Mouse (Mus musculus) bone marrow, adult 2 months (tissue): ENCODE measurements around the gene Fgfr2. TPM values are rescaled to one million over a fixed set of nuclear protein-coding genes. Genes with fewer than 3 reads are reported as not detected.

Experiments used
- H3K27ac ChIP-seq: fragments of 200-500 bp; 2 replicates; pipeline ENCODE4 v1.5.1; 2012; ENCODE audit warnings: low read depth, mild to moderate bottlenecking, control low read depth, inconsistent platforms, low read length; ENCODE audit not compliant: control insufficient read depth, poor library complexity, insufficient read depth
- H3K4me1 ChIP-seq: fragments of 200-500 bp; 2 replicates; pipeline ENCODE4 v1.6.1; 2011; ENCODE audit warnings: low read length; ENCODE audit not compliant: control insufficient read depth, insufficient read depth
- H3K4me3 ChIP-seq: fragments of 200-500 bp; replicated peaks from 2 replicates; pipeline ENCODE3; 2011; ENCODE audit warnings: mild to moderate bottlenecking, low read depth, low read length, control low read depth; ENCODE audit not compliant: control insufficient read depth
- CTCF ChIP-seq: fragments of 200-500 bp; IDR thresholded peaks from 2 replicates; pipeline ENCODE4 v1.5.1; 2011; ENCODE audit warnings: low read length, control low read depth; ENCODE audit not compliant: control insufficient read depth, insufficient read depth
- POLR2A ChIP-seq: fragments of 200-500 bp; IDR thresholded peaks from 2 replicates; pipeline ENCODE4 v1.6.1; 2011; ENCODE audit warnings: low read depth, mild to moderate bottlenecking, control low read depth, low read length, borderline replicate concordance; ENCODE audit not compliant: control insufficient read depth
- WGBS: fragments of 180-500 bp; shearing (Covaris S2); methylation state at CpG from one replicate; pipeline ENCODE4 v1.1.7; 2018; 5-methylcytosine and 5-hydroxymethylcytosine counted together
- polyA plus RNA-seq: library from polyadenylated mRNA; stranded (reverse); fragments of >200 nt; gene quantifications from 2 replicates; pipeline ENCODE4 v1.2.4, GENCODE M21; 2011; ENCODE audit warnings: low replicate concordance; ENCODE audit not compliant: missing spikeins, insufficient read depth, insufficient read length

The Fgfr2 gene
- polyA plus RNA-seq, 1 experiment, result 8.2 TPM

DNA sequence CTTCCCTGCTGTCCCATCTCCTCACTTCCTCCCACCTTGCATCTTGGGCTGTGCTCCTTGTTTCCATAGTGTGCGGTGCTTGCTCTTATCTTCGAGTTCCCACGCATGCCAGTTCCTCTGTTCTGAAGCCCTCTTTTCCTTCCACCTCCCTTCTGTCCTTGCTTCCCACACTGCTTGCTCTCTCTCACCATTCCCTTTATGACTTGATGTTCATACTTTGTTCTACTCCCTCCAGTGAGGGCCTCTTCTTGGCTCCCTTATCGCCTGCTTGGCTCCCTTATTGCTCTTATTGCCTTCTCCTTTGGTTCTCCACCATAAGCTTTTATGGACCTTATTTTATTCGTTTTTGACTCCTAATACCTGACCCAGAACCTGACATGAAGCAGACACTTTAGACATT lies 2114.0 kb downstream of the Fgfr2 start:
- WGBS, result 73% methylated on average over 5 of the region's 5 CpGs
- Histone ChIP-seq H3K4me1 (no peaks in the 10 kb centered on the region; the same call in 1 of the 2 replicates), H3K27ac (no peak overlapping the region), H3K4me3 (no peak overlapping the region)
- no peak for TF ChIP-seq CTCF
- TF ChIP-seq POLR2A, result no peak

DNA sequence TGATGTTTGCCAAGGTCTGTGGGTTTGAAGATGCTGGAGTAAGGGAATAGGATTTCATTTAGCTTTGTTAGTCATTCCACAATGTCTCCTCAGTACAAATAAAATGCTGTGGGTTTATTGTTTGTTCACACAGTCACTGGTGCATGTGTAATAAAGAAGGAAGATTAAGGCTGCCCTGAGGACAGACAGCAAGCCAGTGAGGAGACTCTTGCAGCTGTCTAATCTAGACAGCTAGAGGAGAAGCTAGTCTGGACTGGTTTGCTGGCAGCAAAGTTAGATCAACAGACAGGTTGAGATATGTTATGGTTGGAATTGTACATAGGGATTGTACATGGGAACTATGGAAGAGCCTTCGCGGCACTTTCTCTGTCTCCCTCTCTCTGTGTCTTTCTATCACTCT lies 2115.9 kb downstream of the Fgfr2 start:
- WGBS, result 94% methylated on average over 2 of the region's 2 CpGs
- no peak overlapping the region for H3K27ac ChIP-seq
- no peak for TF ChIP-seq CTCF
- no peak for TF ChIP-seq POLR2A
- H3K4me1 ChIP-seq, result no peaks in the 10 kb centered on the region; the same call in 1 of the 2 replicates
- H3K4me3 ChIP-seq, result no peak overlapping the region

DNA sequence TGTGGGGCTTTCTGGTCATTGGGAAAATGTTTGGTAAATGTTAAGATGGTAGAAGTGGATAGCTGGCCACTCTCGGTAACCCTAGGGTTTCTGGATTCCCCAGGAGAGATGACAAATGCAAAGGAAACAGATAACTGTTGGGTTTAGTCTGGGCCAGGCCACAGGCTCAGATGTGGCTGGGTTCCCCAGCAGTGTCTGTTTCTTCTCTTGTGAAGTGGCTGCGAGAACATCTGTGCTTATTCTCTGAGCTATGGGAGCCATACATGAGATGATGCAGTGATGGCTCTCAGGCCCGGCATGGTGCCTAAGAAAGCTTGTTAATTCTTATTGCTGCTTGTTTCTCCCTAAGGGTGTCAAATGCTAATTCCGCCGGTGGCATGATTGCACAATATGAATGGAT lies 2119.1 kb downstream of the Fgfr2 start:
- no peak overlapping the region for H3K4me3 ChIP-seq
- no peak for TF ChIP-seq CTCF
- TF ChIP-seq POLR2A, result no peak
- no peak overlapping the region for H3K27ac ChIP-seq
- no peaks in the 10 kb centered on the region; the same call in 1 of the 2 replicates for H3K4me1 ChIP-seq
- WGBS, result 80% methylated on average over 5 of the region's 5 CpGs

DNA sequence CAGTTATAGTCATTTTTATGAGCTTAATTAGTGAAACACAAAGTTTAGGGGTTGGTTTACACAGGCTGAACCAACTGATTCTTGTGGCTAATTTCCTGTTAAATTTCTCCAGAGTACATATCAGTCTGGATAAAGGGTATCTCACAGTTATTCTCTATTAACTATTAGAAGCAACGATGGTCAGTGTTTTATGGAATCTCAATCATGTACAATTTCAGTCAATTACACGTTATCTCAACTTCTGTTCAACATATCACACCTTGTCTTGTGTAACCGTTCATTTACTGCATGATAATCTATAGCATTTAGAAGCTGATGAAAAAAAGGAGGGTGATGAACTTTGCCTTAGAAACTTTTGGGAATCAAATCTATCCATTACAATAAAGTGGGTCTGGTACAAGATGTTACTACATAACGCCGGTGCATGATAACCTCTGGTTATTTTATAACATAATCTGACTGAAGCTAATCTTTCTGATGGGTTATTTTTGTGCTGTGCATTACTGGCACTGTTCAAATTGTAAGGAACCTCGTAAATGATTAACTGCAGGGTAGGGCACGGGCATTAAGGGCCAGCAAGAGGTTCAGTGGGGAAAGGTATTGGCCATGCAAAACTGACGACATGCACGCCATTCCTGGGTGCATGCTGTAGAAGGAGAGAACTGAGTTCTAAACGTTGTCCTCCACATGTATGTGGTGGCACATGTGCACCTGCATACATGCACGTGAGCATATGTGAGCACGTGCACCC lies 2121.0 kb downstream of the Fgfr2 start:
- TF ChIP-seq CTCF (no peak), POLR2A (no peak)
- 77% methylated on average over 12 of the region's 12 CpGs for WGBS
- H3K4me1 ChIP-seq, result no peaks in the 10 kb centered on the region
- no peak overlapping the region for H3K4me3 ChIP-seq
- H3K27ac ChIP-seq, result no peak overlapping the region

DNA sequence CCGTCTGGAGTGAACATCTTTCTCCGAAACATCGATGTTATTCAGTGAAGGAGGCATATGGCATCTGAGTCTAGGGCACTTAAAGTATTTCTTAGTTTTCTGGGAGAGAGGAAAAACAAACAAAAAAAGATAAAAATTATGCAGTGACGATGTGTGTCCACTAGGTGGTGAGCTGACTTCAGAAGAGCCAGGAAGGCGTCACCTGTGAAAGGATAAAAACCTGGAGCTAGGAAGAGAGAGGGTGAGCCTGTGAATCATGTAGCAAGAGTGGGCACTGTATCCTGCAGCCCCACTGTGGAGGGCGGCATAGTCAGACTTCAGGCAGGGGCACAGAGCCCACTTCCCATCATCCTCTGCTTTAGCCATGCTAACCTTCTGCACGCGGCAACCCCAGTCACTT lies 2129.2 kb downstream of the Fgfr2 start:
- H3K4me1 ChIP-seq, result no peaks in the 10 kb centered on the region
- WGBS, result 55% methylated on average over 8 of the region's 8 CpGs
- no peak overlapping the region for H3K4me3 ChIP-seq
- no peak overlapping the region for H3K27ac ChIP-seq
- TF ChIP-seq CTCF (no peak), POLR2A (no peak)

DNA sequence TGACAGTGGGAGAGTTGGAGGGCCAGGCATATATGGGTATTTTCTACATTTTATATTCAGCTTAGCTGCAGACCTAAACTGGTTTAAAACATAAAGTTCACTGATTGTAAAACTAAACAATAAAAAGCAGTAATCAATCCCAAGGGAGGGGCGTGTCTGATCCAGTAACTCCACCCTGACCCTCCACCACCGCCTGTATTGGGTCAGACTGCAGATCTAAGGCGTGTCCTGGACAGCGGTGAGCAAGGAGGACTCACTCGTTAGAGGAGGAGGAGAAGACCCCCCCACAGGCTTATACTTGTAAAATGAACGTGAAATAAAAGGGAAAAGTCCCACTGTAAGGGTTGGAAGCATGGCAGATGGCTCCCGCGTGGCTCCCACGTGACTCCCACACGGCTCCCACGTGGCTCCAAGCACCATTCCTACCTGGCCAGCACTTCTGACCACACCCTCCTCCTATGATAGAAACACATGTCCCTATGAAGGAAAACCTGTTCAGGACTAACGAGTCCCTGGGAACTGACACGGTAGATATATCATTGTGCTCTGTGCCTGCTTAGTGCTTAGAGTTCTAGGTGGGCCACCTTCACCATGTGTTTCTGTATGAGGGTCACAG lies 2131.9 kb downstream of the Fgfr2 start:
- Histone ChIP-seq H3K4me1 (no peaks in the 10 kb centered on the region), H3K27ac (no peak overlapping the region), H3K4me3 (no peak overlapping the region)
- TF ChIP-seq POLR2A, result no peak
- TF ChIP-seq CTCF, result no peak
- 85% methylated on average over 13 of the region's 13 CpGs for WGBS

DNA sequence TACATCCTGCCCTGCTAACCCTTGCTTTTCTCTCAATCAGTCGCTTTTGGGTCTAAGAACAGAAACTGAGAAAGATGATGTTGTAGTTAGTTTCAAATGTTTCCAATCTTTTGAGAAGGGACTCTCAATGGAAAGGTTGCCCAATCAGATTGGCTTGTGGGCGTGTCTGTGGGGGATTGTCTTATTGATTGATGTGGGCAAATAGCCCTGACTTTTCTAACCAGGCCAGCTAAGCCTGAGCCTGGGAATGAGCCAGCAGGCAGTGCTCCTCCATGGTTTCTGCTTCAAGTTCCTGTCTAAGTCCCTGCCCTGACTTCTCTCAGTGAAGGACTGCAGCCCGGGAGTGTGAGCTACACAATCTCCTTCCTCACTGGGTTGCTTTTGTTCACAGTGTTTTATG lies 2133.8 kb downstream of the Fgfr2 start:
- 68% methylated on average over 3 of the region's 3 CpGs for WGBS
- H3K4me1 ChIP-seq, result no peaks in the 10 kb centered on the region
- no peak for TF ChIP-seq CTCF
- no peak for TF ChIP-seq POLR2A

DNA sequence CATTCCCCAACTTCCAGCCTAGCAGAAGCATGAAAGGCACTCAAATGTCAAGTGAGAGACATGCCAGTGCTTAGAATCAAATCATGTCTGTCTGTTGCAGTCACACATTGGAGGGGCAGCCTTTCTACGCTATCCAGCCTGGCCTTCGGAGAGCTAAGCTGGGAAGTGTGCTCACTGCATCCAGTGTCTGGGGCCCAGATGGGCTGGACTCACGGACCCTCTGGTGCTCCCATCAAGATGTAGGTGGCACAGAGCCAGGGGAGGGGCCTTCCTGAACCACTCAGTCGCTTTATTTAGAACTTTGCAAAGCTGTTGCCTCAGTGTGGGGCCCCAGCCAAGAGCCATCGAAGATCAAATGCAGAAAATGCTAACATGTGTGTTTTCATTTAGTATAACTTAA lies 2135.0 kb downstream of the Fgfr2 start:
- Histone ChIP-seq H3K27ac (no peak overlapping the region), H3K4me1 (no peaks in the 10 kb centered on the region), H3K4me3 (no peak overlapping the region)
- WGBS, result 71% methylated on average over 5 of the region's 5 CpGs
- TF ChIP-seq CTCF, result no peak
- no peak for TF ChIP-seq POLR2A

More for the DNA sequence above, 2133.8 kb downstream of the Fgfr2 start:
- Histone ChIP-seq H3K4me3 (no peak overlapping the region), H3K27ac (no peak overlapping the region)

DNA sequence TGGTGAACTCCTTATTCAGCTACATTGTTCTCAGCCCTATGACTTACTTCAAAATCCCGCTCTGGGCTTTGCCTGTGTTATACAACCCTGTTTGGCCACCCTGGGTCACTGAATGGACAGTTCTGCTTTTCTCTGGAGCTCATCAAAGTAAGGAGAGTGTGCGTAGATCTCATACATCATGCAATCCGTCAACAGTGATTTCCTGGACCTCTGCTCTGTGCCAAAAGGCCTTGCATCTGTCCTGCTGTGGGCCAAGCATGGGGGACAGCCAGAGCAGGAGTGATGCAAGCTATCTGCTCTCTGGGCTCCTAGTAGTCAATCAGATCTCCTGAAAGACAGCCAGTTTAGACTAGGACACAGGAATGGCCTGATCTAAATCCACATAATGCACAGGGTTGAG lies 2137.4 kb downstream of the Fgfr2 start:
- TF ChIP-seq CTCF (no peak), POLR2A (no peak)
- Histone ChIP-seq H3K4me1 (no peaks in the 10 kb centered on the region), H3K27ac (no peak overlapping the region), H3K4me3 (no peak overlapping the region)
- 72% methylated on average over 3 of the region's 3 CpGs for WGBS
